Mouse (Mus musculus) heart, adult 2 months (tissue): ENCODE measurements at regions not wholly inside any gene's neighbourhood (a gene's known extent, or its start where the extent isn't known, plus 50 kb on each side); places are given as distances from the start of the nearest gene placed in this dataset.

ENCODE experiments used
- CTCF ChIP-seq: fragments of 200-600 bp; IDR thresholded peaks from 2 replicates; pipeline ENCODE4 v1.8.1; 2022; ENCODE audit warnings: antibody characterized with exemption, mild to moderate bottlenecking, moderate library complexity
- POLR2A ChIP-seq: fragments of 200-500 bp; IDR thresholded peaks from 2 replicates; pipeline ENCODE4 v1.6.1; 2011; ENCODE audit warnings: mild to moderate bottlenecking, low read depth, low read length, control low read depth; ENCODE audit not compliant: insufficient read depth

DNA sequence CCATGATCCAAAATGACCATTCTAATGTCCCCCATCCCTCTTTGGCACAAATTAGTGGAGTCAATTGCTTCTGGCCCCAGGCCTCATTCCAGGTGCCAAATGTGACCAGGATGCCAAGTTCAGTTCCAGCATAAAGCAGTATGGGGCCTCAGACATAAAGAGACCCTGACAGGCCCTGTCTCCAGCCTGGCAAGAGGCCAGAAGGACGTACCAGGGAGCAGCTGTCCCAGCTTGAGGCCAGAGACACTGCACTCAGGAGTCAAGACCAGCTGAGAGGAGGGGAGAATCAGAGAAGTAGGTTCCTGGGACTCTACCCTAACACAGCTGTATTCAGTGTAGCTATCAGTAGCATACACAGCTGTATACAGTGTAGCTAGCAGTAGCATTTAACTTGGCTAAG lies 341.1 kb downstream of the Cdh26 start:
- TF ChIP-seq POLR2A (no peak), CTCF (no peak)
